22 mouse cellular contexts compared by ENCODE assay signal in the genomic region with DNA sequence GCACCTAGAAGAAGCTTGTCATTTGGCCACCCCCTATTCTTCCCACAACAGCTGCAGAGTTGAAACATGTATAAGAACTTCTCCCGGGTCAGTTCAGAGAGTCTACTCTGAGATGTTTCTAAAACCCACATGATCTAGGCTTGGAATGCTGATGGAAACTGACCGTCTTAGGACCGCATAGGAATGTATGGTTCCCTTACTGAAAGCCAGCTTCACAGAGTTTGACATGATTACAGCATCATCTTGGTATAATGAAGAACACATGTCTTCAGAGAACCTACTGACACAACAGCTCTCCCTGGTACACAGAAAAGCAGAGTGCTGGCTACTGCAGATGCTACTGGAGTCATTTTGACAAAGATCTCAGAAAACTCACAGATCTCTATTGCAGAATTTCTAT. TPM values are rescaled to one million over a fixed set of nuclear protein-coding genes. Genes with fewer than 3 reads are reported as not detected.
A peak's percentile ranks its signal among the peaks of the same experiment; 100 is the strongest.
DNase-seq lines count a peak whose midpoint lies in the region; ATAC-seq lines count a peak whose summit lies in the region.
"Had no signal": no experiment of that assay in that cellular context is flagged by ENCODE, and none has a peak within 500 bp of the region (broad histone marks: within the 10 kb centered on the region; RNA-seq: fewer than 3 reads in every experiment).

No protein-coding gene starts in this region.

- no peaks in the 10 kb centered on the region for H3K36me3 ChIP-seq in midbrain, embryonic 11.5 days (ENCODE audit: control insufficient read depth, insufficient read depth, low read length)
- no peaks in the 10 kb centered on the region for H3K36me3 ChIP-seq in midbrain, embryonic 15.5 days (replicated peaks)
- H3K36me3 ChIP-seq in embryonic facial prominence, embryonic 15.5 days = no peaks in the 10 kb centered on the region
- no peaks in the 10 kb centered on the region for H3K36me3 ChIP-seq in kidney, embryonic 15.5 days
- 0 out of 2 replicates have a peak, but pooled peaks cover 2% of the 10 kb centered on the region for H3K36me3 ChIP-seq in neural tube, embryonic 15.5 days
- H3K36me3 ChIP-seq: forebrain, embryonic 12.5 days; heart, embryonic 15.5 days; hindbrain, embryonic 10.5 days; intestine, embryonic 15.5 days had no signal

- no peak overlapping the region for H3K9ac ChIP-seq in midbrain, embryonic 11.5 days (ENCODE audit: low read length)
- H3K9ac ChIP-seq in midbrain, embryonic 15.5 days = no peak overlapping the region
- no peak overlapping the region for H3K9ac ChIP-seq in embryonic facial prominence, embryonic 15.5 days
- no peak overlapping the region for H3K9ac ChIP-seq in kidney, embryonic 15.5 days
- H3K9ac ChIP-seq in neural tube, embryonic 15.5 days (replicated peaks) = no peak overlapping the region
- H3K9ac ChIP-seq: forebrain, embryonic 12.5 days; heart, embryonic 15.5 days; hindbrain, embryonic 14.5 days; intestine, embryonic 15.5 days had no signal

- ATAC-seq in midbrain, embryonic 11.5 days (ENCODE audit: low FRiP score) = no peak
- no peak for ATAC-seq in midbrain, embryonic 15.5 days (replicated peaks)
- peak; percentile 32; the same call in 1 of the 2 replicates for ATAC-seq in embryonic facial prominence, embryonic 15.5 days (ENCODE audit: insufficient number of reproducible peaks, low FRiP score, low TSS enrichment, low read depth)
- ATAC-seq in kidney, embryonic 15.5 days (replicated peaks; ENCODE audit: low FRiP score) = no peak
- no peak for ATAC-seq in neural tube, embryonic 15.5 days (ENCODE audit: low FRiP score)
- ATAC-seq: forebrain, embryonic 16.5 days; intestine, embryonic 15.5 days had no signal

- peak; percentile 13 for DNase-seq in embryo, embryonic 11 days
- no peak for DNase-seq in embryo, embryonic 10 days (ENCODE audit: low spot score)
- DNase-seq in midbrain, embryonic 11.5 days (ENCODE audit: low spot score, missing footprints) = peak; percentile 41
- no peak for DNase-seq in cerebellum, adult 11 months
- DNase-seq: adrenal gland, adult 2 months; adrenal gland, postnatal 25 days; cerebellum, adult 8-10 months; cerebellum, postnatal 14 days; heart, postnatal 14 days; kidney, adult 18-20 months had no signal

- no peak overlapping the region for H3K4me3 ChIP-seq in midbrain, embryonic 11.5 days (ENCODE audit: low read depth, low read length)
- H3K4me3 ChIP-seq in midbrain, embryonic 15.5 days = no peak overlapping the region
- H3K4me3 ChIP-seq in embryonic facial prominence, embryonic 15.5 days (replicated peaks) = no peak overlapping the region
- H3K4me3 ChIP-seq in kidney, embryonic 15.5 days (replicated peaks) = no peak overlapping the region
- H3K4me3 ChIP-seq in neural tube, embryonic 15.5 days (replicated peaks) = no peak overlapping the region
- H3K4me3 ChIP-seq: forebrain, embryonic 12.5 days; heart, embryonic 15.5 days; hindbrain, embryonic 10.5 days; intestine, embryonic 15.5 days had no signal

- no peaks in the 10 kb centered on the region for H3K27me3 ChIP-seq in midbrain, embryonic 11.5 days (ENCODE audit: control insufficient read depth, insufficient read depth, low read length)
- no peaks in the 10 kb centered on the region for H3K27me3 ChIP-seq in midbrain, embryonic 15.5 days (replicated peaks)
- H3K27me3 ChIP-seq in embryonic facial prominence, embryonic 15.5 days = no peaks in the 10 kb centered on the region
- H3K27me3 ChIP-seq in kidney, embryonic 15.5 days = no peaks in the 10 kb centered on the region
- no peaks in the 10 kb centered on the region for H3K27me3 ChIP-seq in neural tube, embryonic 15.5 days (replicated peaks)
- H3K27me3 ChIP-seq: CH12.LX; forebrain, embryonic 12.5 days; heart, embryonic 15.5 days; intestine, embryonic 15.5 days had no signal

- H3K4me1 ChIP-seq in midbrain, embryonic 11.5 days (ENCODE audit: control insufficient read depth, insufficient read depth, low read length) = no peaks in the 10 kb centered on the region
- H3K4me1 ChIP-seq in midbrain, embryonic 15.5 days = peaks cover 9% of the 10 kb centered on the region; the same call in 1 of the 2 replicates
- H3K4me1 ChIP-seq in embryonic facial prominence, embryonic 15.5 days = peaks cover 30% of the 10 kb centered on the region
- no peaks in the 10 kb centered on the region for H3K4me1 ChIP-seq in kidney, embryonic 15.5 days
- peaks cover 20% of the 10 kb centered on the region for H3K4me1 ChIP-seq in neural tube, embryonic 15.5 days
- H3K4me1 ChIP-seq: forebrain, embryonic 12.5 days; heart, embryonic 15.5 days; intestine, embryonic 15.5 days had no signal

- no peaks in the 10 kb centered on the region for H3K9me3 ChIP-seq in midbrain, embryonic 11.5 days (ENCODE audit: control insufficient read depth, low read length)
- no peaks in the 10 kb centered on the region for H3K9me3 ChIP-seq in midbrain, embryonic 15.5 days
- H3K9me3 ChIP-seq in embryonic facial prominence, embryonic 15.5 days (replicated peaks) = no peaks in the 10 kb centered on the region
- H3K9me3 ChIP-seq in kidney, embryonic 15.5 days (replicated peaks) = no peaks in the 10 kb centered on the region
- H3K9me3 ChIP-seq in neural tube, embryonic 15.5 days (replicated peaks) = no peaks in the 10 kb centered on the region
- H3K9me3 ChIP-seq: forebrain, embryonic 12.5 days; heart, embryonic 15.5 days; hindbrain, embryonic 10.5 days; intestine, embryonic 15.5 days had no signal

- no peak overlapping the region for H3K4me2 ChIP-seq in midbrain, embryonic 11.5 days
- no peak overlapping the region for H3K4me2 ChIP-seq in midbrain, embryonic 15.5 days
- H3K4me2 ChIP-seq in embryonic facial prominence, embryonic 15.5 days (replicated peaks) = no peak overlapping the region
- H3K4me2 ChIP-seq in kidney, embryonic 15.5 days = no peak overlapping the region
- H3K4me2 ChIP-seq in neural tube, embryonic 15.5 days = no peak overlapping the region
- H3K4me2 ChIP-seq: forebrain, embryonic 12.5 days; heart, embryonic 11.5 days; heart, embryonic 15.5 days; hindbrain, embryonic 14.5 days; intestine, embryonic 15.5 days had no signal

- H3K27ac ChIP-seq in midbrain, embryonic 11.5 days (ENCODE audit: low read depth, low read length) = no peak overlapping the region
- H3K27ac ChIP-seq in midbrain, embryonic 15.5 days = no peak overlapping the region
- H3K27ac ChIP-seq in embryonic facial prominence, embryonic 15.5 days (replicated peaks) = 0 out of 2 replicates have a peak overlapping the region, but pooled peaks have one; percentile 30
- no peak overlapping the region for H3K27ac ChIP-seq in kidney, embryonic 15.5 days
- H3K27ac ChIP-seq in neural tube, embryonic 15.5 days (replicated peaks) = no peak overlapping the region
- H3K27ac ChIP-seq: forebrain, embryonic 12.5 days; heart, embryonic 15.5 days; hindbrain, embryonic 10.5 days; hindbrain, embryonic 14.5 days; intestine, embryonic 15.5 days had no signal

- 79% methylated on average over 3 of the region's 3 CpGs for WGBS in midbrain, embryonic 11.5 days
- WGBS in midbrain, embryonic 15.5 days = 92% methylated on average over 3 of the region's 3 CpGs
- WGBS in embryonic facial prominence, embryonic 15.5 days = 23% methylated on average over 3 of the region's 3 CpGs
- WGBS in kidney, embryonic 15.5 days = 93% methylated on average over 3 of the region's 3 CpGs
- 91% methylated on average over 3 of the region's 3 CpGs for WGBS in neural tube, embryonic 15.5 days

RNA-seq across cellular contexts. Expression of a gene that starts 53.6 kb away (rescaled TPM):
- 5.4 and 5.8 TPM in 2 replicates for polyA plus RNA-seq in midbrain, embryonic 11.5 days (2014; fragmentation: Nextera tagmentation; extraction: Ambion mirVana)
- polyA plus RNA-seq in midbrain, embryonic 15.5 days (2015; fragmentation: Nextera tagmentation; extraction: Ambion mirVana) = 11.3 and 12.0 TPM in 2 replicates
- 8.2 and 9.2 TPM in 2 replicates for polyA plus RNA-seq in embryonic facial prominence, embryonic 15.5 days (2015; fragmentation: Nextera tagmentation; extraction: Ambion mirVana)
- 3.8 and 4.4 TPM in 2 replicates for polyA plus RNA-seq in kidney, embryonic 15.5 days (2015; fragmentation: Nextera tagmentation; extraction: Ambion mirVana)
- 8.8 and 9.0 TPM in 2 replicates for polyA plus RNA-seq in neural tube, embryonic 15.5 days (2015; fragmentation: Nextera tagmentation; extraction: Ambion mirVana)

Comparison
In these comparisons a context has a peak if more than half of its experiments do, and no peak if none do; other contexts are left out.
1. DNase-seq: peak in embryo, embryonic 11 days (single experiment) and midbrain, embryonic 11.5 days (single experiment); none in embryo, embryonic 10 days (single experiment) and cerebellum, adult 11 months (single experiment).